Mouse (Mus musculus) hindbrain, embryonic 16.5 days (tissue): ENCODE data around the gene Naga. TPM values are rescaled to one million over a fixed set of nuclear protein-coding genes. Genes with fewer than 3 reads are reported as not detected.
A peak's percentile ranks its signal among the peaks of the same experiment; 100 is the strongest.

Experiments used
- ATAC-seq: fragments of 200-750 bp; cut with Nextera tagmentation; 2 replicates; pipeline ENCODE4 v1.8.0; 2017; ENCODE audit warnings: moderate TSS enrichment, moderate library complexity
- H3K27ac ChIP-seq: fragments of 300-500 bp; sonication (generic); 2 replicates; pipeline ENCODE4 v1.5.1; 2014; ENCODE audit warnings: low read depth, mild to moderate bottlenecking, control low read depth, low read length, moderate library complexity
- H3K27me3 ChIP-seq: fragments of 300-500 bp; sonication (generic); replicated peaks from 2 replicates; pipeline ENCODE4 v1.6.1; 2014; ENCODE audit warnings: low read length; ENCODE audit not compliant: control insufficient read depth, insufficient read depth
- H3K36me3 ChIP-seq: fragments of 300-500 bp; sonication (generic); 2 replicates; pipeline ENCODE4 v1.6.1; 2014; ENCODE audit warnings: mild to moderate bottlenecking, low read length, moderate library complexity, mixed read lengths; ENCODE audit not compliant: control insufficient read depth, insufficient read depth
- H3K4me1 ChIP-seq: fragments of 300-500 bp; sonication (generic); 2 replicates; pipeline ENCODE4 v1.6.1; 2014; ENCODE audit warnings: low read depth, low read length; ENCODE audit not compliant: control insufficient read depth, insufficient read depth
- H3K4me2 ChIP-seq: fragments of 300-500 bp; sonication (generic); 2 replicates; pipeline ENCODE4 v1.6.1; 2014; ENCODE audit warnings: mild to moderate bottlenecking, low read length, control low read depth, moderate library complexity
- H3K4me3 ChIP-seq: fragments of 300-500 bp; sonication (generic); 2 replicates; pipeline ENCODE4 v1.5.1; 2014; ENCODE audit warnings: mild to moderate bottlenecking, low read length, control low read depth, moderate library complexity
- H3K9ac ChIP-seq: fragments of 300-500 bp; sonication (generic); 2 replicates; pipeline ENCODE4 v1.6.1; 2014; ENCODE audit warnings: low read depth, mild to moderate bottlenecking, control low read depth, low read length, moderate library complexity
- H3K9me3 ChIP-seq: fragments of 300-500 bp; sonication (generic); 2 replicates; pipeline ENCODE4 v1.6.1; 2014; ENCODE audit warnings: mild to moderate bottlenecking, low read length, moderate library complexity; ENCODE audit not compliant: control insufficient read depth
- WGBS: fragments of 180-500 bp; shearing (Covaris S2); extraction: QIAGEN DNeasy Blood & Tissue Kit; methylation state at CpG from one replicate; pipeline ENCODE4 v1.1.7; 2014; 5-methylcytosine and 5-hydroxymethylcytosine counted together
- polyA plus RNA-seq: library from polyadenylated mRNA; unstranded; fragments of >200 nt; fragmentation: Nextera tagmentation; extraction: Ambion mirVana; gene quantifications from 2 replicates; pipeline ENCODE4 v1.2.1, GENCODE M21; 2015

The Naga gene
- polyA plus RNA-seq, 1 experiment from 2014 or later: 32.8 TPM

- H3K4me2 ChIP-seq: no peak overlapping the region
- H3K27ac ChIP-seq: no peak overlapping the region
- ATAC-seq: no peak
- peaks cover 29% of the 10 kb centered on the region for H3K4me1 ChIP-seq
- WGBS: 82% methylated on average over 2 of the region's 2 CpGs
- H3K4me3 ChIP-seq: no peak overlapping the region
- no peaks in the 10 kb centered on the region for H3K27me3 ChIP-seq
- no peak overlapping the region for H3K9ac ChIP-seq
- H3K9me3 ChIP-seq: no peaks in the 10 kb centered on the region
- H3K36me3 ChIP-seq: peaks cover 23% of the 10 kb centered on the region
Measured at GRCm38 (mm10) chr15:82348999-82349341, 10.2 kb upstream of the Naga start.

DNA sequence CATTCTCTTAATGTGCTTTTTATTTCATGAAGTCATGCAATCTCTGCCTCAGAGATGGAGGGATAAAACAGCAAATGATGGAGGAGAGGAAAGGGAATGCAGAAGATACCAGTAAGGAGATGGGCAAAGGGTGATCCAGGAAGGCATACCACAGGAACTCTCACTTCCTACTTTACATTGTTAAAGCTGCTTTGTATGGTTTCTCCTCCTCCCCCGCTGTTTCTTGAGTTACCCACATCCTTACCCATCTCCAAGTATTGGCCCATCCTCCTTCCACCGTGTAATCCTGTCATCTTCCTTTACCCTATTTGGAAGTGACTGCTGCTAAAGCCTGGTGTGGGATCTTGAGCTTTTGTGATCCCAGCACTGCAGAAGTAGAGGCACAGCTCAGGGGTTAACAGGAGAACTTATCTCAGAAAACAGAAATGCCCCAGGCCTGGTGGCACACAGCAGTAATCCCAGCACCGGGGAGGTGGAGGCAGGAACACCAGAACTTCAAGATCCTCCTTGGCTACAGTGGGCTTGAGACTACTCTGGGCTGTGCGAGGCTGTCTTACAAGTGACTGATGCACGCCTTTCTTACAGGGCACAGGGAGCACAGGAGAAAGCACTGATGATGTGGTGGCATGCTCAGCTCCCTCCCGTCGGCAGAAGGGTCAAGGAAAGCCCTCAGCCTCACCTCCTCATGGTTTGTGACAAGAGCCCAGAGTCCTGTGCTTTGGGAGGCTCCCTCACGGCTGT lies 9.7 kb upstream of the Naga start:
- peaks cover 23% of the 10 kb centered on the region for H3K36me3 ChIP-seq
- peaks cover 29% of the 10 kb centered on the region for H3K4me1 ChIP-seq
- H3K9me3 ChIP-seq: no peaks in the 10 kb centered on the region
- H3K4me2 ChIP-seq: no peak overlapping the region
- no peak overlapping the region for H3K9ac ChIP-seq
- no peak overlapping the region for H3K27ac ChIP-seq
- H3K27me3 ChIP-seq: no peaks in the 10 kb centered on the region
- no peak for ATAC-seq
- H3K4me3 ChIP-seq: no peak overlapping the region
- WGBS: 87% methylated on average over 8 of the region's 8 CpGs

DNA sequence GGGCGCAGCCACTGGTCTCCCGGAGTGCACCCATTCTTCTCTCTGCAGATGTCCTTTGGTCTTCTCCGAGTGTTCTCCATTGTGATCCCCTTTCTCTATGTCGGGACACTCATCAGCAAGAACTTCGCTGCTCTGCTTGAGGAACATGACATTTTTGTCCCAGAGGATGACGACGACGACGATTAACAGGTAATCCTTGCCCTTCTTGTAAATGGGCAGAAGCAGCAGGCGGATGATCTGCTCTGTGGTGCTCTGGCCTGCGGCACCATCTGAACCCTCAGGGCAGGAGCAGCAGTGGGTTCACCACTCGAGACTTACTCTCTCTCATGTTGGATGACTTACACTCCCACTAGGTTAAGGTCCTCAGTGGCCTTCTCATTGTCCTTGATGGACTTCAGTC lies 9.1 kb upstream of the Naga start:
- ATAC-seq: no peak
- no peak overlapping the region for H3K4me3 ChIP-seq
- peaks cover 24% of the 10 kb centered on the region for H3K4me1 ChIP-seq
- H3K36me3 ChIP-seq: peaks cover 23% of the 10 kb centered on the region
- H3K9ac ChIP-seq: no peak overlapping the region
- 95% methylated on average over 12 of the region's 12 CpGs for WGBS
- no peaks in the 10 kb centered on the region for H3K27me3 ChIP-seq
- no peaks in the 10 kb centered on the region for H3K9me3 ChIP-seq
- H3K27ac ChIP-seq: no peak overlapping the region
- H3K4me2 ChIP-seq: no peak overlapping the region; the same call in 1 of the 2 replicates

GRCm38 (mm10) chr15:82347303-82347676 lies 8.6 kb upstream of the Naga start:
- no peak for ATAC-seq
- H3K4me1 ChIP-seq: peaks cover 19% of the 10 kb centered on the region
- no peaks in the 10 kb centered on the region for H3K27me3 ChIP-seq
- H3K36me3 ChIP-seq: peaks cover 23% of the 10 kb centered on the region
- H3K27ac ChIP-seq: no peak overlapping the region
- peak overlapping the region; percentile 72 for H3K4me3 ChIP-seq
- H3K9me3 ChIP-seq: no peaks in the 10 kb centered on the region
- H3K9ac ChIP-seq: 0 out of 2 replicates have a peak overlapping the region, but pooled peaks have one; percentile 51
- 90% methylated on average over 4 of the region's 4 CpGs for WGBS
- H3K4me2 ChIP-seq: peak overlapping the region; percentile 70

DNA sequence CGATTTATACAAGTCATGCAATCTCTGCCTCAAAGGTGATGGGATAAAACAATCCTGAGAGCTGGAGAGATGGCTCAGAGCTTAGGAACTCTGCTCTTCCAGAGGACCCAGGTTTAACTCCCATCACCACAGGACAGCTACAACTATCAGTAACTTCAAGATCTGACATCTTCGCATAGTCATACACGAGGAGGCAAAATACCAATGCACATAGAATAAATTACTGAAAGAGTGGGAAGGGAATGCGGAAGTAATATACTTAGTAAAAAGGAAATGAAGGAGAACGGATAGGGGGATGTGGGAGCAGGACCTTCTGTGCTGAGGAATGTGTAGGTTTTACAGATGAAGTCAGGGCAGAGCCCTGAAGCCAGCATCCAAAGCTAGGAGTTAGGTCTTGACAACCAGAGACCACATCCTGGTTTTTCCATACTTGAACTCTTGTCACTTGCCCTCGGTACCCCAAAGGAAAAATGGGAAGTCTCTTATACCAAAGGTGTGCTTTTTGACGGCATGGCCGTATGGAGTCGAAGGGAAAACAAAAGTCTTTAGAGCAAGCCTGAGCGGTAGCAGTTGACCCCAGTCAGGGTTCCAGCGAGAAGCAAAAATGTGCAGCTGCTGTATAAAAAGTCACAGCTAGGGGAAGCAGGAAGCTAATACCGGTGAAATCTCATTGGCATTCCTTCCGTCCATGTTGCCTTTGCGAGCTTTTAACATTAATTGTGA lies 8.0 kb upstream of the Naga start:
- H3K36me3 ChIP-seq: peaks cover 23% of the 10 kb centered on the region
- WGBS: 59% methylated on average over 14 of the region's 14 CpGs
- peak overlapping the region; percentile 70 for H3K4me2 ChIP-seq
- H3K4me1 ChIP-seq: peaks cover 14% of the 10 kb centered on the region
- peak overlapping the region; percentile 72 for H3K4me3 ChIP-seq
- no peak for ATAC-seq
- no peaks in the 10 kb centered on the region for H3K9me3 ChIP-seq
- H3K9ac ChIP-seq: peak overlapping the region; percentile 51
- H3K27ac ChIP-seq: peak overlapping the region; percentile 91
- no peaks in the 10 kb centered on the region for H3K27me3 ChIP-seq

DNA sequence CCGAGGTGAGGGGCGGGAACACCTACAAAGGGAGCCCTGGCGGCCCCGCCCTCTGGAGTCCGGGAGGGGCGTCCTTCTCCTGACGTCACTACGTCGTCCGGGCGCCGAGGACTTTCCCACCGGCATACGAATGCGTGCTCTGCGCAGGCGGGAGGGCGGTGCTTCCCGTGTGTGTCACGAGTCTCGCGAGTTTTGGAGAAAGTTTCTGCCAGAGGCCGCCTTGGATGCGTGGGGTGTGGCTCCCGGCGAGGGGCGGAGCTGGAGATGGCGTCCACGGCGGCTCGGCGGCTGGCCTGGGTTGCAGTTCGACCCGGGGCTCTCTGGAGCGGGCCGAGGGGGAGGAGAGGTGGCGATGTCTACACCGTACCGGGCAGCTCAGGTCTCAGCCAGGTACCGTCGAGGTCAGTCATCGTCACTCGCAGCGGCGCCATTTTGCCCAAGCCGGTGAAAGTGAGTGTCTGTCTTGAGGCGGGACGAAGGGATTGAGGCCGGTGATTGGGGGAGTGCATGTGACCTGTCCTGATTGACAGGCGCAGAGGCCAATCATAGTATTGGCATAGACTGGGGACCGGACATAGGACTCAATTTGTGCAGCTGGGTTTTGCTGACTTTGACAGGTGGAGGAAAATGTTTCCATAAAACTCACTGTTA lies 7.2 kb upstream of the Naga start:
- peaks cover under 1% of the 10 kb centered on the region; the same call in 1 of the 2 replicates for H3K27me3 ChIP-seq
- H3K27ac ChIP-seq: peak overlapping the region; percentile 91
- H3K36me3 ChIP-seq: peaks cover 23% of the 10 kb centered on the region
- under 1% methylated on average over 45 of the region's 51 CpGs for WGBS
- peaks cover 15% of the 10 kb centered on the region for H3K4me1 ChIP-seq
- ATAC-seq: peak; percentile 98
- no peaks in the 10 kb centered on the region for H3K9me3 ChIP-seq
- peak overlapping the region; percentile 70 for H3K4me2 ChIP-seq
- H3K4me3 ChIP-seq: peak overlapping the region; percentile 72
- peak overlapping the region; percentile 85 for H3K9ac ChIP-seq

- H3K4me3 ChIP-seq: no peak overlapping the region
- no peak overlapping the region; the same call in 1 of the 2 replicates for H3K4me2 ChIP-seq
- ATAC-seq: no peak
- H3K9me3 ChIP-seq: no peaks in the 10 kb centered on the region
- peaks cover 17% of the 10 kb centered on the region for H3K4me1 ChIP-seq
- 92% methylated on average over 6 of the region's 6 CpGs for WGBS
- no peak overlapping the region for H3K27ac ChIP-seq
- H3K27me3 ChIP-seq: peaks cover 7% of the 10 kb centered on the region
- H3K36me3 ChIP-seq: peaks cover 19% of the 10 kb centered on the region
- no peak overlapping the region for H3K9ac ChIP-seq
Measured at GRCm38 (mm10) chr15:82344971-82345370, 6.2 kb upstream of the Naga start.

- H3K9me3 ChIP-seq: no peaks in the 10 kb centered on the region
- H3K27ac ChIP-seq: no peak overlapping the region
- WGBS: 87% methylated on average over 27 of the region's 27 CpGs
- H3K27me3 ChIP-seq: peaks cover 10% of the 10 kb centered on the region
- no peak overlapping the region for H3K4me2 ChIP-seq
- peaks cover 17% of the 10 kb centered on the region for H3K4me1 ChIP-seq
- no peak overlapping the region for H3K9ac ChIP-seq
- no peak for ATAC-seq
- H3K4me3 ChIP-seq: no peak overlapping the region
- peaks cover 7% of the 10 kb centered on the region; the same call in 1 of the 2 replicates for H3K36me3 ChIP-seq
Measured at GRCm38 (mm10) chr15:82343368-82344287, 4.9 kb upstream of the Naga start.
